Mouse (Mus musculus): ENCODE measurements around the gene Ttll3. TPM values are rescaled to one million over a fixed set of nuclear protein-coding genes. Genes with fewer than 3 reads are reported as not detected.

The Ttll3 gene
- 3.8 TPM for polyA plus RNA-seq (2015; fragmentation: Illumina TruSeq; extraction: RNeasy Lipid Tissue Mini Kit (QIAGEN cat#74804); ENCODE audit: insufficient read depth, low read depth, low replicate concordance)

GRCm38 (mm10) chr6:113388960-113389359 lies at the start of gene Ttll3:
Ttll3 (plus strand) TSS chr6:113389260.

GRCm38 (mm10) chr6:113343177-113344092 lies 45.6 kb upstream of the Ttll3 start, which contains the start of gene Camk1:
Camk1 (minus strand) TSS chr6:113343984.

GRCm38 (mm10) chr6:113377496-113378385 lies 11.3 kb upstream of the Ttll3 start, which contains the start of the genes Tada3 and Arpc4:
Tada3 (minus strand) TSS chr6:113377883.
Arpc4 (plus strand) TSS chr6:113378115.

GRCm38 (mm10) chr6:113419199-113419587 lies 30.1 kb downstream of the Ttll3 start, which contains the start of gene Rpusd3:
Rpusd3 (minus strand) TSS chr6:113419340.

GRCm38 (mm10) chr6:113435664-113436205 lies 46.7 kb downstream of the Ttll3 start, which contains the start of gene Cidec:
Cidec (minus strand) TSS chr6:113435760.

GRCm38 (mm10) chr6:113442442-113443090 lies 53.5 kb downstream of the Ttll3 start, which contains the start of gene Jagn1:
Jagn1 (plus strand) TSS chr6:113442569.

GRCm38 (mm10) chr6:113457952-113458534 lies 69.0 kb downstream of the Ttll3 start, which contains the start of gene Il17re:
Il17re (plus strand) TSS chr6:113458484.

Other genes with a start within 250 kb of the Ttll3 start
- 1.8 TPM for gene Lhfpl4, start 193.9 kb upstream of the Ttll3 start, polyA plus RNA-seq (2015; fragmentation: Illumina TruSeq; extraction: RNeasy Lipid Tissue Mini Kit (QIAGEN cat#74804); ENCODE audit: insufficient read depth, low read depth, low replicate concordance)
- gene Mtmr14, start 151.4 kb upstream of the Ttll3 start, polyA plus RNA-seq (2015; fragmentation: Illumina TruSeq; extraction: RNeasy Lipid Tissue Mini Kit (QIAGEN cat#74804); ENCODE audit: insufficient read depth, low read depth, low replicate concordance): 7.8 TPM
- gene Cpne9, start 107.0 kb upstream of the Ttll3 start, polyA plus RNA-seq (2015; fragmentation: Illumina TruSeq; extraction: RNeasy Lipid Tissue Mini Kit (QIAGEN cat#74804); ENCODE audit: insufficient read depth, low read depth, low replicate concordance): not detected
- 8.0 TPM for gene Brpf1, start 82.1 kb upstream of the Ttll3 start, polyA plus RNA-seq (2015; fragmentation: Illumina TruSeq; extraction: RNeasy Lipid Tissue Mini Kit (QIAGEN cat#74804); ENCODE audit: insufficient read depth, low read depth, low replicate concordance)
- 4.5 TPM for gene Ogg1, start 62.3 kb upstream of the Ttll3 start, polyA plus RNA-seq (2015; fragmentation: Illumina TruSeq; extraction: RNeasy Lipid Tissue Mini Kit (QIAGEN cat#74804); ENCODE audit: insufficient read depth, low read depth, low replicate concordance)
- 21.6 TPM for gene Camk1, start 45.3 kb upstream of the Ttll3 start, polyA plus RNA-seq (2015; fragmentation: Illumina TruSeq; extraction: RNeasy Lipid Tissue Mini Kit (QIAGEN cat#74804); ENCODE audit: insufficient read depth, low read depth, low replicate concordance)
- gene Tada3, start 11.4 kb upstream of the Ttll3 start, polyA plus RNA-seq (2015; fragmentation: Illumina TruSeq; extraction: RNeasy Lipid Tissue Mini Kit (QIAGEN cat#74804); ENCODE audit: insufficient read depth, low read depth, low replicate concordance): 10.0 TPM
- 20.2 TPM for gene Arpc4, start 11.1 kb upstream of the Ttll3 start, polyA plus RNA-seq (2015; fragmentation: Illumina TruSeq; extraction: RNeasy Lipid Tissue Mini Kit (QIAGEN cat#74804); ENCODE audit: insufficient read depth, low read depth, low replicate concordance)
- gene Rpusd3, start 30.1 kb downstream of the Ttll3 start, polyA plus RNA-seq (2015; fragmentation: Illumina TruSeq; extraction: RNeasy Lipid Tissue Mini Kit (QIAGEN cat#74804); ENCODE audit: insufficient read depth, low read depth, low replicate concordance): 7.7 TPM
- gene Cidec, start 46.5 kb downstream of the Ttll3 start, polyA plus RNA-seq (2015; fragmentation: Illumina TruSeq; extraction: RNeasy Lipid Tissue Mini Kit (QIAGEN cat#74804); ENCODE audit: insufficient read depth, low read depth, low replicate concordance): 19.3 TPM
- 16.6 TPM for gene Jagn1, start 53.3 kb downstream of the Ttll3 start, polyA plus RNA-seq (2015; fragmentation: Illumina TruSeq; extraction: RNeasy Lipid Tissue Mini Kit (QIAGEN cat#74804); ENCODE audit: insufficient read depth, low read depth, low replicate concordance)
- gene Il17re, start 69.2 kb downstream of the Ttll3 start, polyA plus RNA-seq (2015; fragmentation: Illumina TruSeq; extraction: RNeasy Lipid Tissue Mini Kit (QIAGEN cat#74804); ENCODE audit: insufficient read depth, low read depth, low replicate concordance): 5.2 TPM
- gene Il17rc, start 82.2 kb downstream of the Ttll3 start, polyA plus RNA-seq (2015; fragmentation: Illumina TruSeq; extraction: RNeasy Lipid Tissue Mini Kit (QIAGEN cat#74804); ENCODE audit: insufficient read depth, low read depth, low replicate concordance): 7.5 TPM
- gene Creld1, start 94.0 kb downstream of the Ttll3 start, polyA plus RNA-seq (2015; fragmentation: Illumina TruSeq; extraction: RNeasy Lipid Tissue Mini Kit (QIAGEN cat#74804); ENCODE audit: insufficient read depth, low read depth, low replicate concordance): 5.7 TPM
- not detected for gene Prrt3, start 112.7 kb downstream of the Ttll3 start, polyA plus RNA-seq (2015; fragmentation: Illumina TruSeq; extraction: RNeasy Lipid Tissue Mini Kit (QIAGEN cat#74804); ENCODE audit: insufficient read depth, low read depth, low replicate concordance)
- 14.9 TPM for gene Emc3, start 142.4 kb downstream of the Ttll3 start, polyA plus RNA-seq (2015; fragmentation: Illumina TruSeq; extraction: RNeasy Lipid Tissue Mini Kit (QIAGEN cat#74804); ENCODE audit: insufficient read depth, low read depth, low replicate concordance)
- not detected for gene Fancd2, start 142.4 kb downstream of the Ttll3 start, polyA plus RNA-seq (2015; fragmentation: Illumina TruSeq; extraction: RNeasy Lipid Tissue Mini Kit (QIAGEN cat#74804); ENCODE audit: insufficient read depth, low read depth, low replicate concordance)
- not detected for gene Fancd2os, start 211.5 kb downstream of the Ttll3 start, polyA plus RNA-seq (2015; fragmentation: Illumina TruSeq; extraction: RNeasy Lipid Tissue Mini Kit (QIAGEN cat#74804); ENCODE audit: insufficient read depth, low read depth, low replicate concordance)
- gene Brk1, start 215.5 kb downstream of the Ttll3 start, polyA plus RNA-seq (2015; fragmentation: Illumina TruSeq; extraction: RNeasy Lipid Tissue Mini Kit (QIAGEN cat#74804); ENCODE audit: insufficient read depth, low read depth, low replicate concordance): 29.6 TPM
- 8.1 TPM for gene Vhl, start 234.7 kb downstream of the Ttll3 start, polyA plus RNA-seq (2015; fragmentation: Illumina TruSeq; extraction: RNeasy Lipid Tissue Mini Kit (QIAGEN cat#74804); ENCODE audit: insufficient read depth, low read depth, low replicate concordance)
- gene Irak2, start 249.2 kb downstream of the Ttll3 start, polyA plus RNA-seq (2015; fragmentation: Illumina TruSeq; extraction: RNeasy Lipid Tissue Mini Kit (QIAGEN cat#74804); ENCODE audit: insufficient read depth, low read depth, low replicate concordance): 4.0 TPM